Comparison of ENCODE assay signal across 8 mouse cellular contexts in the genomic region with DNA sequence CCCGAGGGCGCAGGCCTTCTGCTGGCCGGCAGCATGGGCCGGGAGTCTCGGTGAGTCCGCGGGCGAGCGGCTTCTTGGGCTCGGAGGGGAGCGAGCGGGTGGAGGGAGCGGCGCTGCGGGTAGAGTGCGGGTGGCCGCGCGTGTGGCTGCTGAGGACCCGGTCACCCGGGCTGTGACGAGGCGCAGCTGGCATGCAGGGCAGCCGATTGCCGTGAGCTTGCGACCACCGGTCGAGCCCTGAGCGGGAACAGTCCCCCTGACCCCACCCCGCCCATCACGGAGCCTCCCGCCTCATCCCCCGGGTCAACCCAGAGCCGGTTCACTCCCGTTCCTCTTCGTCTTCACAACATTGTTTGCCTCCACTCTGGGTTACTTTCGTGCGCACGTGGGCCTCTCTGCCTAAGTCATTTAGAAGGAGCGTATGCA. TPM values are rescaled to one million over a fixed set of nuclear protein-coding genes. Genes with fewer than 3 reads are reported as not detected.
A peak's percentile ranks its signal among the peaks of the same experiment; 100 is the strongest.
DNase-seq lines count a peak whose midpoint lies in the region; ATAC-seq and TF ChIP-seq lines count a peak whose summit lies in the region.

No protein-coding gene starts in this region.

- WGBS in heart, embryonic 11.5 days (ENCODE audit: insufficient replicate concordance) = under 1% methylated on average over 39 of the region's 40 CpGs
- WGBS in forebrain, embryonic 16.5 days = 1% methylated on average over 38 of the region's 40 CpGs
- WGBS in liver, postnatal 0 days (ENCODE audit: insufficient replicate concordance) = under 1% methylated on average over 40 of the region's 40 CpGs

- H3K36me3 ChIP-seq in heart, embryonic 11.5 days (ENCODE audit: control insufficient read depth, insufficient read depth, low read length) = peaks cover 18% of the 10 kb centered on the region
- H3K36me3 ChIP-seq in ES-E14 (ENCODE audit: control insufficient read depth, insufficient read depth, low read length, poor library complexity, severe bottlenecking) = peaks cover 11% of the 10 kb centered on the region
- peaks cover 18% of the 10 kb centered on the region for H3K36me3 ChIP-seq in forebrain, embryonic 16.5 days (ENCODE audit: control insufficient read depth, insufficient read depth)
- H3K36me3 ChIP-seq in liver, postnatal 0 days (replicated peaks; ENCODE audit: insufficient read depth, low read length) = peaks cover 18% of the 10 kb centered on the region

- no peak for DNase-seq in heart, postnatal 14 days
- no peak for DNase-seq in ES-E14 (ENCODE audit: low read depth, low spot score)
- DNase-seq in liver, postnatal 0 days = no peak
- no peak for DNase-seq in Muller cell, postnatal 12 days (ENCODE audit: inconsistent ontology term)
- no peak for DNase-seq in cerebellum, adult 9-10 months
- no peak for DNase-seq in right cerebral cortex, postnatal 25 days

- H3K4me3 ChIP-seq in heart, embryonic 11.5 days (ENCODE audit: low read depth, low read length) = peak overlapping the region; percentile 88
- H3K4me3 ChIP-seq in ES-E14 (ENCODE audit: insufficient read depth in 1 of 2, low read depth in 1 of 2, low read length in 2 of 2, poor library complexity in 1 of 2, severe bottlenecking in 1 of 2) = peak overlapping the region; percentile 89 to 100
- H3K4me3 ChIP-seq in forebrain, embryonic 16.5 days (replicated peaks; ENCODE audit: low read length) = peak overlapping the region; percentile 86
- H3K4me3 ChIP-seq in liver, postnatal 0 days (ENCODE audit: low read depth, low read length) = peak overlapping the region; percentile 82

- H3K27me3 ChIP-seq in heart, embryonic 11.5 days (ENCODE audit: control insufficient read depth, insufficient read depth, low read length) = no peaks in the 10 kb centered on the region
- H3K27me3 ChIP-seq in forebrain, embryonic 16.5 days (replicated peaks; ENCODE audit: control insufficient read depth, insufficient read depth, low read length) = no peaks in the 10 kb centered on the region
- H3K27me3 ChIP-seq in liver, postnatal 0 days (ENCODE audit: insufficient read depth, low read length) = no peaks in the 10 kb centered on the region

- intact Hi-C loops in heart, postnatal 14 days (cut with DNase I) = no loop called here

- H3K4me1 ChIP-seq in heart, embryonic 11.5 days (ENCODE audit: control insufficient read depth, insufficient read depth, low read length) = peaks cover 8% of the 10 kb centered on the region
- H3K4me1 ChIP-seq in ES-E14 (ENCODE audit: control insufficient read depth in 2 of 2, insufficient read depth in 2 of 2, low read length in 2 of 2, poor library complexity in 1 of 2) = peaks cover 2% of the 10 kb centered on the region in 2 experiments; a peak in 1 of 4 replicates
- peaks cover 11% of the 10 kb centered on the region for H3K4me1 ChIP-seq in forebrain, embryonic 16.5 days (replicated peaks; ENCODE audit: control insufficient read depth, insufficient read depth, low read length)
- H3K4me1 ChIP-seq in liver, postnatal 0 days (ENCODE audit: insufficient read depth) = peaks cover 8% of the 10 kb centered on the region; the same call in 1 of the 2 replicates

- TF ChIP-seq CTCF in liver, postnatal 0 days (IDR thresholded peaks at IDR 0.05; ENCODE audit: low read depth) = no peak

- H3K27ac ChIP-seq in heart, embryonic 11.5 days (ENCODE audit: low read depth, low read length) = peak overlapping the region; percentile 18; the same call in 1 of the 2 replicates
- H3K27ac ChIP-seq in ES-E14 (ENCODE audit: insufficient read depth, low read depth, low read length, poor library complexity, severe bottlenecking) = peak overlapping the region; percentile 20; the same call in 1 of the 2 replicates
- H3K27ac ChIP-seq in forebrain, embryonic 16.5 days (ENCODE audit: low read length) = no peak overlapping the region
- peak overlapping the region; percentile 52 for H3K27ac ChIP-seq in liver, postnatal 0 days (ENCODE audit: low read depth)

- in situ Hi-C loops in ES-E14 (cut with MboI; ENCODE audit: low sequenced_read_pairs in 2 of 2, unreplicated experiment in 2 of 2) = no loop called here

- TF ChIP-seq EP300 in liver, postnatal 0 days (IDR thresholded peaks at IDR 0.05; ENCODE audit: low read depth) = no peak

- H3K9me3 ChIP-seq in heart, embryonic 11.5 days (replicated peaks; ENCODE audit: control insufficient read depth, low read length) = no peaks in the 10 kb centered on the region
- H3K9me3 ChIP-seq in ES-E14 (ENCODE audit: control insufficient read depth, insufficient read depth, low read depth, low read length) = no peaks in the 10 kb centered on the region
- no peaks in the 10 kb centered on the region for H3K9me3 ChIP-seq in forebrain, embryonic 16.5 days (ENCODE audit: control insufficient read depth, low read length)
- no peaks in the 10 kb centered on the region for H3K9me3 ChIP-seq in liver, postnatal 0 days (ENCODE audit: low read length)

- H3K9ac ChIP-seq in heart, embryonic 11.5 days (ENCODE audit: low read depth, low read length) = peak overlapping the region; percentile 87
- peak overlapping the region; percentile 97 for H3K9ac ChIP-seq in ES-E14 (ENCODE audit: insufficient read depth, low read depth, low read length, poor library complexity, severe bottlenecking)
- H3K9ac ChIP-seq in forebrain, embryonic 16.5 days (replicated peaks; ENCODE audit: low read depth, low read length) = peak overlapping the region; percentile 87
- H3K9ac ChIP-seq in liver, postnatal 0 days (replicated peaks) = peak overlapping the region; percentile 83

- ATAC-seq in heart, embryonic 11.5 days (replicated peaks; ENCODE audit: insufficient number of reproducible peaks, low FRiP score, low TSS enrichment) = peak; percentile 42; the same call in 1 of the 2 replicates
- peak; percentile 61 for ATAC-seq in forebrain, embryonic 16.5 days
- peak; percentile 75 for ATAC-seq in liver, postnatal 0 days

- H3K4me2 ChIP-seq in heart, embryonic 11.5 days = peak overlapping the region; percentile 93
- peak overlapping the region; percentile 78 for H3K4me2 ChIP-seq in forebrain, embryonic 16.5 days (ENCODE audit: low read length)
- H3K4me2 ChIP-seq in liver, postnatal 0 days (ENCODE audit: low read depth, low read length) = peak overlapping the region; percentile 84

TF ChIP-seq in ES-E14, 5 proteins besides CTCF, POLR2A, EP300 and RAD21:
- no peak for TF ChIP-seq CHD2 (IDR thresholded peaks at IDR 0.05; ENCODE audit: low read depth, low read length)
- no peak for TF ChIP-seq ZC3H11A (IDR thresholded peaks at IDR 0.05; ENCODE audit: borderline replicate concordance, low read depth, low read length)
- TF ChIP-seq MAFK (IDR thresholded peaks at IDR 0.05; ENCODE audit: insufficient read depth, low read depth, low read length) = no peak
- no peak; the same call in 1 of the 2 replicates for TF ChIP-seq HCFC1 (IDR thresholded peaks at IDR 0.05; ENCODE audit: borderline replicate concordance, insufficient read depth, low read length)
- TF ChIP-seq ZNF384 (IDR thresholded peaks at IDR 0.05; ENCODE audit: low read depth, low read length) = no peak

RNA-seq across cellular contexts. Expression of a gene that starts 0.3 kb away (rescaled TPM):
- polyA plus RNA-seq in heart, embryonic 11.5 days (2014; fragmentation: Nextera tagmentation; extraction: Ambion mirVana) = 32.4 and 34.2 TPM in 2 replicates
- 10 to 100 TPM; 26.0 TPM for total RNA-seq in heart, postnatal 14 days (2021)
- 45.5 and 56.4 TPM in 2 replicates for total RNA-seq in ES-E14 (2012; rRNA removed)
- 34.2 and 36.4 TPM in 2 replicates for polyA plus RNA-seq in forebrain, embryonic 16.5 days (2015; fragmentation: Nextera tagmentation; extraction: Ambion mirVana)
- polyA plus RNA-seq in liver, postnatal 0 days (2015; fragmentation: Nextera tagmentation; extraction: Ambion mirVana) = 9.8 and 11.7 TPM in 2 replicates

RNA-seq across cellular contexts. Expression of a gene that starts 12.4 kb away (rescaled TPM):
- 36.4 and 38.4 TPM in 2 replicates for polyA plus RNA-seq in heart, embryonic 11.5 days (2014; fragmentation: Nextera tagmentation; extraction: Ambion mirVana)
- 10 to 100 TPM; 13.9 to 14.1 TPM for total RNA-seq in heart, postnatal 14 days (2021)
- 47.8 and 56.3 TPM in 2 replicates for total RNA-seq in ES-E14 (2012; rRNA removed)
- polyA plus RNA-seq in forebrain, embryonic 16.5 days (2015; fragmentation: Nextera tagmentation; extraction: Ambion mirVana) = 96.9 and 104 TPM in 2 replicates
- 16.2 and 16.7 TPM in 2 replicates for polyA plus RNA-seq in liver, postnatal 0 days (2015; fragmentation: Nextera tagmentation; extraction: Ambion mirVana)

RNA-seq across cellular contexts. Expression of a gene that starts 35.5 kb away (rescaled TPM):
- polyA plus RNA-seq in heart, embryonic 11.5 days (2014; fragmentation: Nextera tagmentation; extraction: Ambion mirVana) = 15.8 and 18.8 TPM in 2 replicates
- total RNA-seq in heart, postnatal 14 days (2021) = 10 to 100 TPM; 10.0 to 11.4 TPM
- total RNA-seq in ES-E14 (2012; rRNA removed) = 21.0 and 24.3 TPM in 2 replicates
- 29.9 and 41.4 TPM in 2 replicates for polyA plus RNA-seq in forebrain, embryonic 16.5 days (2015; fragmentation: Nextera tagmentation; extraction: Ambion mirVana)
- polyA plus RNA-seq in liver, postnatal 0 days (2015; fragmentation: Nextera tagmentation; extraction: Ambion mirVana) = 5.4 and 6.4 TPM in 2 replicates

RNA-seq across cellular contexts. Expression of a gene that starts 57.8 kb away (rescaled TPM):
- 63.0 and 77.0 TPM in 2 replicates for polyA plus RNA-seq in heart, embryonic 11.5 days (2014; fragmentation: Nextera tagmentation; extraction: Ambion mirVana)
- 10 to 100 TPM; 49.7 to 52.5 TPM for total RNA-seq in heart, postnatal 14 days (2021)
- total RNA-seq in ES-E14 (2012; rRNA removed) = 32.1 and 40.0 TPM in 2 replicates
- polyA plus RNA-seq in forebrain, embryonic 16.5 days (2015; fragmentation: Nextera tagmentation; extraction: Ambion mirVana) = 74.6 and 74.9 TPM in 2 replicates
- 8.6 and 9.0 TPM in 2 replicates for polyA plus RNA-seq in liver, postnatal 0 days (2015; fragmentation: Nextera tagmentation; extraction: Ambion mirVana)
